ENCODE assay signal across 22 mouse cellular contexts in the genomic region with DNA sequence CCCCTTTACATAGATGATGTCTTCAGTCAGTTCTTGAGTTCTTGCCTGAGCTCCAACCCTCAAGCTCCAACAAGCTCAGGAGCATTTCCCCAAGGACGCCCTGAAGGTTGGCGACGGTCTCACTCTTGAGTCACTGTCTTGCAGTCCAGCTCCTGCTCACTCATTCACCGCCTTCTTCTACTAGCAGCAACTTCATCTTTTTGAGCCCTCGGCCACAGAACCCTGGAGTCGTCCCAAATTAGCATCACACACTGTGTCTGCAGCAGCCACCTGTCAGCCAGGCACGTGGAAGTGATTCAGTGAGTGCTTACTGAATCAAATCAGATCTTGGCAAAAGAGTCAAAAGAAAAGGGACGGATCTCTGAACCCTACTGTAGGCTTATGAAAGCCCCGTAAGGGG. TPM values are rescaled to one million over a fixed set of nuclear protein-coding genes. Genes with fewer than 3 reads are reported as not detected.
DNase-seq lines count a peak whose midpoint lies in the region; ATAC-seq and TF ChIP-seq lines count a peak whose summit lies in the region.
"Had no signal": no experiment of that assay in that cellular context is flagged by ENCODE, and none has a peak within 500 bp of the region (broad histone marks: within the 10 kb centered on the region; RNA-seq: fewer than 3 reads in every experiment).

No protein-coding gene starts in this region.

- no peaks in the 10 kb centered on the region for H3K36me3 ChIP-seq in splenic B cell, adult 2 months (ENCODE audit: control insufficient read depth, insufficient read depth, low read length, poor library complexity, severe bottlenecking)
- H3K36me3 ChIP-seq: hindbrain, embryonic 15.5 days; lung, embryonic 15.5 days; neural tube, embryonic 12.5 days had no signal

- no peak for ATAC-seq in megakaryocyte progenitor cell, adult 5-6 weeks (replicated peaks; ENCODE audit: poor library complexity)
- ATAC-seq: forebrain, embryonic 13.5 days had no signal

- H3K27ac ChIP-seq in cerebellum, adult 2 months (ENCODE audit: insufficient read depth, low read length) = no peak overlapping the region
- H3K27ac ChIP-seq in bone marrow macrophage, adult 2 months (ENCODE audit: insufficient read depth, low read depth, low read length) = peak overlapping the region; percentile 54
- H3K27ac ChIP-seq: forebrain, embryonic 13.5 days; hindbrain, embryonic 15.5 days; kidney, postnatal 0 days; liver, embryonic 14.5 days; lung, embryonic 15.5 days; neural tube, embryonic 12.5 days had no signal

- no peak for TF ChIP-seq CTCF in cerebellum, adult 2 months (IDR thresholded peaks at IDR 0.05; ENCODE audit: borderline replicate concordance, insufficient read depth, low read depth, low read length)
- TF ChIP-seq CTCF in bone marrow macrophage, adult 2 months (IDR thresholded peaks at IDR 0.05; ENCODE audit: low read depth, low read length) = no peak

- H3K4me3 ChIP-seq in cerebellum, adult 2 months (replicated peaks; ENCODE audit: insufficient read depth, low read depth, low read length) = no peak overlapping the region
- no peak overlapping the region for H3K4me3 ChIP-seq in bone marrow macrophage, adult 2 months (ENCODE audit: insufficient read depth, low read length)
- H3K4me3 ChIP-seq: erythroblast, embryonic 14.5 days; forebrain, embryonic 13.5 days; hindbrain, embryonic 15.5 days; lung, embryonic 15.5 days; neural tube, embryonic 12.5 days had no signal

- peak; percentile 27 to 50 for DNase-seq in cerebellum, adult 2 months
- no peak for DNase-seq in cerebellum, adult 8-10 months
- DNase-seq in retina, postnatal 1 day = peak; percentile 37
- no peak for DNase-seq in retina, embryonic 14.5 days (ENCODE audit: low spot score)
- DNase-seq in splenic B cell, adult 2 months (ENCODE audit: low read depth, low spot score) = peak; percentile 28
- DNase-seq in thymus, postnatal 14 days = no peak
- DNase-seq: adrenal gland, postnatal 36 days; gastrocnemius, postnatal 25 days; heart, postnatal 14 days; kidney, adult 11 months; lung, postnatal 4 days; spleen, adult 18-20 months; thymus, postnatal 4 days had no signal

- H3K4me1 ChIP-seq in cerebellum, adult 2 months (ENCODE audit: control insufficient read depth, insufficient read depth, low read length) = peaks cover 3% of the 10 kb centered on the region; the same call in 1 of the 2 replicates
- H3K4me1 ChIP-seq in bone marrow macrophage, adult 2 months (ENCODE audit: control insufficient read depth, insufficient read depth, low read length) = peaks cover 56% of the 10 kb centered on the region
- H3K4me1 ChIP-seq: hindbrain, embryonic 15.5 days; lung, embryonic 15.5 days; neural tube, embryonic 12.5 days had no signal

- WGBS in cerebellum, adult 2 months = 20% methylated on average over 9 of the region's 9 CpGs

- no peaks in the 10 kb centered on the region for H3K27me3 ChIP-seq in cerebellum, adult 2 months (ENCODE audit: control insufficient read depth, insufficient read depth, low read length)
- H3K27me3 ChIP-seq in splenic B cell, adult 2 months (ENCODE audit: control insufficient read depth, insufficient read depth, low read length, poor library complexity, severe bottlenecking) = no peaks in the 10 kb centered on the region
- H3K27me3 ChIP-seq: forebrain, embryonic 13.5 days; hindbrain, embryonic 15.5 days; lung, embryonic 15.5 days; neural tube, embryonic 12.5 days had no signal

- no peak for TF ChIP-seq POLR2A in cerebellum, adult 2 months (IDR thresholded peaks at IDR 0.05; ENCODE audit: borderline replicate concordance, insufficient read depth, low read length)
- TF ChIP-seq POLR2A in bone marrow macrophage, adult 2 months (IDR thresholded peaks at IDR 0.05; ENCODE audit: borderline replicate concordance, low read depth, low read length) = no peak

RNA-seq across cellular contexts. Expression of a gene that starts 46.3 kb away (rescaled TPM):
- 174 and 178 TPM in 2 replicates for polyA plus RNA-seq in cerebellum, adult 2 months (2012; rRNA removed)
- polyA plus RNA-seq in bone marrow macrophage, adult 2 months (2012; ENCODE audit: insufficient read depth, insufficient read length, missing spikeins) = 291 and 303 TPM in 2 replicates
- total RNA-seq in megakaryocyte progenitor cell, adult 5-6 weeks (2015) = 327 and 328 TPM in 2 replicates
- 142 and 176 TPM in 2 replicates for total RNA-seq in megakaryocyte progenitor cell, adult 5-6 weeks (2017)

RNA-seq across cellular contexts. Expression of a gene that starts 52.7 kb away (rescaled TPM):
- 16.6 and 22.4 TPM in 2 replicates for polyA plus RNA-seq in cerebellum, adult 2 months (2012; rRNA removed)
- polyA plus RNA-seq in bone marrow macrophage, adult 2 months (2012; ENCODE audit: insufficient read depth, insufficient read length, missing spikeins) = 64.0 and 65.2 TPM in 2 replicates
- total RNA-seq in megakaryocyte progenitor cell, adult 5-6 weeks (2015) = 94.5 and 144 TPM in 2 replicates
- 72.4 and 111 TPM in 2 replicates for total RNA-seq in megakaryocyte progenitor cell, adult 5-6 weeks (2017)

Comparison
In these comparisons a context has a peak if more than half of its experiments do, and no peak if none do; other contexts are left out.
1. DNase-seq: peak in cerebellum, adult 2 months (2 of 2), retina, postnatal 1 day (single experiment) and splenic B cell, adult 2 months (single experiment); none in cerebellum, adult 8-10 months (single experiment), retina, embryonic 14.5 days (single experiment) and thymus, postnatal 14 days (single experiment).